Mouse (Mus musculus): Measurements from ENCODE around the gene Mov10. TPM values are rescaled to one million over a fixed set of nuclear protein-coding genes. Genes with fewer than 3 reads are reported as not detected.
A peak's percentile ranks its signal among the peaks of the same experiment; 100 is the strongest.
"Not testable (repeated sequence)": the region's sequence is repeated elsewhere in the genome, so short reads cannot be mapped to it uniquely, and the experiment has no call there.

Gene Mov10
- polyA plus RNA-seq, 1 experiment from 2014 or later = 8.7 TPM

DNA sequence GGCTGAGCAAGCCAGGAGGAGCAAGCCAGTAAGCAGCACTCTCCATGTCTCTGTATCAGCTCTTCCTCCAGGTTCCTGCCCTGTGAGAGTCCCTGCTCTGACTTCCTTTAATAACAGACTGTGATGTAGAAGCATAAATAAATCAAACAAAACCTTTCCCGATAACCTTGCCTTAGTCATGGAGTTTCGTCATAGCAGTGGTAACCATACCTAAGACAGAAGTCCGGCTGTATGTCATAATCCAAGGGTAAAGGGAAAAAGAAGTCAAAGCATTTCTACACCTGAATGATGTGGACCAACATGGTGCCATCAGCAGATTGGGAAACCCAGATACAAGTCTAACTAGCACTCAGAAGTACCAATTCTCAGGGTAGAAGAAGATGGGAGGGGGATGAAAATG, 17.4 kb upstream of the Mov10 start:
- Histone ChIP-seq H3K27me3 (no peaks in the 10 kb centered on the region), H3K27ac (no peak overlapping the region), H3K4me3 (replicated peaks) (no peak overlapping the region), H3K36me3 (peaks cover 56% of the 10 kb centered on the region), H3K9ac (replicated peaks) (no peak overlapping the region), H3K9me3 (no peaks in the 10 kb centered on the region), H3K4me1 (replicated peaks) (no peaks in the 10 kb centered on the region), H3K4me2 (replicated peaks) (no peak overlapping the region)
- WGBS = over 99% methylated on average over 3 of the region's 3 CpGs
- ATAC-seq = no peak

DNA sequence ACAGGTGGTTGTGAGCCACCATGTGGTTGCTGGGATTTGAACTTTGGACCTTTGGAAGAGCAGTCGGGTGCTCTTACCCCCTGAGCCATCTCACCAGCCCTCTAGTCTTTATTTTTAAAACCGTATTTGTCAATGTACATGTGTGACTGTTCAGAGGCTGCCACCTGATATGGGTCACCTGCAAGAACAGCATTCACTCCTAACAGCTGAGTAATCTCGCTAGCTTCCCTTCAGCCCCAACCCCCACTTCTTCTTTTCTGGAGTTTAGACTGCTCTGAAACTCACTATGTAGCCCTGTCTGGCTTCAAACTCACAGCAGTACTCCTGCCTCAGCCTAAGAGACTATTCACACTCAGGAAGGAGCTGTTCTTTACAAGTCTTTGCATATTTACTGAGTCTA, 4.0 kb upstream of the Mov10 start:
- WGBS = 88% methylated on average over 3 of the region's 3 CpGs
- H3K4me1 ChIP-seq (replicated peaks) = peaks cover 14% of the 10 kb centered on the region
- H3K36me3 ChIP-seq = peaks cover 30% of the 10 kb centered on the region
- no peak overlapping the region for H3K4me3 ChIP-seq (replicated peaks)
- no peak for ATAC-seq
- H3K27me3 ChIP-seq = no peaks in the 10 kb centered on the region
- no peak overlapping the region for H3K9ac ChIP-seq (replicated peaks)
- H3K27ac ChIP-seq = no peak overlapping the region
- no peak overlapping the region for H3K4me2 ChIP-seq (replicated peaks)
- no peaks in the 10 kb centered on the region for H3K9me3 ChIP-seq

DNA sequence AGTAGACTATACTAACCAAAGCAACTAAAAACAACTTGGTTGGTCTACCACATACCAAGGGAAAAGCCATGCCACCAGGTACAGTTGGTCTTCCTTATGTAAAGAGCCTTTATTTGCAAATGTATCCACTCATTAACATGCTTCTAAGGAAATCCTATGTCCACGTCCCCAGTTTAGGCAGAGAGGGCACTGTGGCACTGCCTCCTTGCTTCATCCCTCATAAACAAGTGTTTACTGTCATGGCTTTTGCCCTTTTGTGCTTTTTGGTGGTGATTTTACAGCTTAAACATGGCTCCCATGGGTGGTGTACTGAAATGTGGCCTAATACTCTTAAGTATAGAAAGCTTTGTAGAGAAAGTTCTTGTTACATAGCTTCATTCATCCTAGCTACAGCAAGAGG, 2.1 kb upstream of the Mov10 start:
- no peaks in the 10 kb centered on the region for H3K9me3 ChIP-seq
- H3K27me3 ChIP-seq = no peaks in the 10 kb centered on the region
- no peak overlapping the region for H3K4me2 ChIP-seq (replicated peaks)
- no peak for ATAC-seq
- H3K4me3 ChIP-seq (replicated peaks) = no peak overlapping the region
- H3K9ac ChIP-seq (replicated peaks) = no peak overlapping the region
- H3K4me1 ChIP-seq (replicated peaks) = peaks cover 22% of the 10 kb centered on the region
- WGBS = 39% methylated on average over 1 of the region's 1 CpGs
- peaks cover 15% of the 10 kb centered on the region for H3K36me3 ChIP-seq
- H3K27ac ChIP-seq = no peak overlapping the region

DNA sequence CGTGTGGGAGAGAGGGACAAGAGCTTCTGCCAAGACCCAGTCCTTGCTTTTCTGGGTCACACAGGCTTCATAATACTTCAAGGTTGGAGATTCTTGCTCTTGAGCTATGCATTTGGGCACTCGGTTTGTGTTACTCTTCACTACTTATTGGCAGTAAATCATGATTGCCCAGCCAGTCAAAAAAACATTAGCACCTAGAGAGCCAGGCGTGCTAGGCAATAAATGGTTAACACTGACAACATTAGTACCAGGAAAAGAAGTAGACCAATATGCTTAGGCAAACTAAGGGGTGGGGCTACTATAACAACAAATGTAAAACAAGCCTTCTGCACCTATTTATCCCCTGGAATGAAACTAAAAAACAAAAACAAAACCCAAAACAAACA, 379 bp upstream of the Mov10 start:
- H3K4me3 ChIP-seq (replicated peaks) = peak overlapping the region; percentile 70

DNA sequence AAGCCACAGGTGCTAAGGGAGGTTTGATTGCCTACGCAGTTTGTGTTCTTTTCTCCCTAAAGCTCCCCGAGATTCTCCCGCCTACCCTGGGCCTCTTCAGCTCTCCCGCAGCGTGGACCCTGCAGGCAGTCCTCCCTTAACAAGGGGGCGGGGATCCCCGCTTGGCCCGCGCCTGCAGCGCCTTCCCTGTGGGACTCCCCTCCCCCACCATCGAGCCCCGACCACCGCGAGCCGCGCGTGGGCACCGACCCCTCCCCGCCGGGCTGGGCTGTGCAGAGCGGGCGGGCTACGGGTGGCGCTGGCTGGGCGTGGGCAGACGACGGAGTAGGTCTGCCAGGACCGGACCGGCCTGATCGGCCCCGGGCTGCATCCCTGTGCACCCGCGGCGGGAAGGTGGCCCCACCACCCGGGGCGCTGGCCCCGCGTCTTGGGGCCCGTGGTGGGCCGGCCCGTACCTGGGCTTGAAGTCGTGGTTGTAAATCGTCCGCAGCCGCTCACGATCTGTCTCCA, 827 bp downstream of the Mov10 start:
- H3K9me3 ChIP-seq = no peaks in the 10 kb centered on the region
- no peaks in the 10 kb centered on the region for H3K27me3 ChIP-seq
- H3K9ac ChIP-seq (replicated peaks) = peak overlapping the region; percentile 85
- ATAC-seq = peak; percentile 90
- H3K4me2 ChIP-seq (replicated peaks) = peak overlapping the region; percentile 100
- peak overlapping the region; percentile 70 for H3K4me3 ChIP-seq (replicated peaks)
- peaks cover 22% of the 10 kb centered on the region for H3K4me1 ChIP-seq (replicated peaks)
- H3K36me3 ChIP-seq = peaks cover 9% of the 10 kb centered on the region
- WGBS = under 1% methylated on average over 45 of the region's 46 CpGs
- H3K27ac ChIP-seq = no peak overlapping the region

More for the DNA sequence above, 379 bp upstream of the Mov10 start:
- WGBS = 5% methylated on average over 3 of the region's 3 CpGs
- no peak for ATAC-seq
- Histone ChIP-seq H3K4me2 (replicated peaks) (peak overlapping the region; percentile 100), H3K4me1 (replicated peaks) (peaks cover 22% of the 10 kb centered on the region), H3K9ac (replicated peaks) (no peak overlapping the region; the same call in 1 of the 2 replicates), H3K36me3 (peaks cover 11% of the 10 kb centered on the region), H3K27ac (no peak overlapping the region), H3K9me3 (no peaks in the 10 kb centered on the region), H3K27me3 (no peaks in the 10 kb centered on the region)

DNA sequence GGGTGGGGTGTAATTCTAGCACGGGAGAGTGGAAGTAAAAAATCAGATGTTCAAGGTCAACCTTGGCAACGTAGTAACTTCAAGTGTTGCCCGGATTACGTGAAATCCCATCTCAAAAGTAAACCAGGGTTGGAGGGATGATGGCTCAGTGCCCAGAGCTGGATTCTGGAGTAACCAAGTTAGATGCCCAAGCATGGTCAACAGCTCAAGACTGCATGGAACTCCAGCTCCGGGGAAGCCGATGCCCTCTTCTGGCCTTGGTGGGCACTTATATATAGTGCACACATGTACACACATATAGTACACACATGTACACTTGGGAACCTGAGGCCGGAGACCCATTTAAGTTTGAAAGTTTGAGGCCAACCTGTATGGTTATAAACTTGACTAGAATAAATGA, 2.2 kb downstream of the Mov10 start:
- Histone ChIP-seq H3K4me1 (replicated peaks) (peaks cover 22% of the 10 kb centered on the region), H3K9me3 (no peaks in the 10 kb centered on the region), H3K4me3 (replicated peaks) (no peak overlapping the region), H3K36me3 (peaks cover 1% of the 10 kb centered on the region; the same call in 1 of the 2 replicates), H3K4me2 (replicated peaks) (no peak overlapping the region), H3K27ac (no peak overlapping the region), H3K27me3 (no peaks in the 10 kb centered on the region), H3K9ac (replicated peaks) (no peak overlapping the region)
- 97% methylated on average over 7 of the region's 7 CpGs for WGBS
- no peak for ATAC-seq

DNA sequence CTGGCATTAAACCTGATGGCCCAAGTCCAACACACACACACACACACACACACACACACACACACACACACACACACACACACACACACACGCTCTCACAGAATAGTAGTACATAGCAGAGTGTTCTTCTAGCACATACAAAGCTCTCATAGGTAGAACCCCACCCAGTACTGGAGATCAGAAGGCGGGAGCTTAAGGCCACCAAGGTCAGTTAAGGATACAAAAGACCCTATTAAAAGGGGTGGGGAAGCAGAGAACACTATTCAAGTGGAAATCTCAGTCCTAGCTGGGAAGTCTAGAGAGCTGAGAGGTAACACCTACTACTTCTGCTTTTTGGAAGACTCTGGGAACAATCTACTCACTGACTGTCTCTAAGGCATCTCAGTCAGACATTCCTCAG, 3.0 kb downstream of the Mov10 start:
- H3K9ac ChIP-seq (replicated peaks) = no peak overlapping the region
- H3K27me3 ChIP-seq = no peaks in the 10 kb centered on the region
- 76% methylated on average over 2 of the region's 2 CpGs for WGBS
- H3K27ac ChIP-seq = no peak overlapping the region
- no peak overlapping the region for H3K4me2 ChIP-seq (replicated peaks)
- no peak overlapping the region for H3K4me3 ChIP-seq (replicated peaks)
- peaks cover 22% of the 10 kb centered on the region for H3K4me1 ChIP-seq (replicated peaks)
- no peaks in the 10 kb centered on the region for H3K36me3 ChIP-seq
- no peak for ATAC-seq
- no peaks in the 10 kb centered on the region for H3K9me3 ChIP-seq

DNA sequence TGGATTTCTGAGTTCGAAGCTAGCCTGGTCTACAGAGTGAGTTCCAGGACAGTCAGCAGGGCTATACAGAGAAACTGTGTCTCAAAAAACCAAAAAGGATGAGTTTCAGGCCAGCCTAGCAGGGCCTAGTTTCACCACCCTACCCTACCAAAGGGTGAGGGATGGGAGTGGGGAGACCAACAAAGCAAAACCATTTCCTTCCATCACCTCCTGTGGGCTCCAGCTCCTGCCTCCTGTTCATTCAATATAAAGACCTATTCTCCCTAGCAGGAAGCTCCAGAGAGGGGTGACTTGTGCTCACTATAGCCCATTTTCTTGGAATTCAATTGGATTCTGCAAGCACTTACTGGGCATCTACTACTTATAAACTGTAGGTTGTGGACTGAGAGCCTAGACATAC, 3.6 kb downstream of the Mov10 start:
- H3K4me1 ChIP-seq (replicated peaks) = peaks cover 22% of the 10 kb centered on the region
- WGBS = 97% methylated on average over 1 of the region's 1 CpGs
- H3K9ac ChIP-seq (replicated peaks) = no peak overlapping the region
- ATAC-seq = no peak
- no peaks in the 10 kb centered on the region for H3K9me3 ChIP-seq
- no peak overlapping the region for H3K27ac ChIP-seq
- H3K4me2 ChIP-seq (replicated peaks) = no peak overlapping the region
- no peak overlapping the region for H3K4me3 ChIP-seq (replicated peaks)
- no peaks in the 10 kb centered on the region for H3K27me3 ChIP-seq
- H3K36me3 ChIP-seq = no peaks in the 10 kb centered on the region

DNA sequence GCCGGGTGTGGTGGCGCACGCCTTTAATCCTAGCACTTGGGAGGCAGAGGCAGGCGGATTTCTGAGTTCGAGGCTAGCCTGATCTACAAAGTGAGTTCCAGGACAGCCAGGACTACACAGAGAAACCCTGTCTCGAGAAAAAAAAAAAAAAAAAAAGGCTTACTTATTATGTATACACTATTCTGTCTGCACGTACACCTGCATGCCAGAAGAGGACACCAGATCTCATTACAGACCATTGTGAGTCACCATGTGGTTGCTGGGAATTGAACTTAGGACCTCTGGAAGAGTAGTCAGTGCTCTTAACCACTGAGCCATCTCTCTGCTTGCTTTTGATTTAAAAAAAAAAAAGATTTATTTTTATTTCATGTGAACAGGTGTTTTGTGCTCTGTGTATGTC, 5.1 kb downstream of the Mov10 start:
- H3K27ac ChIP-seq; ATAC-seq; H3K27me3 ChIP-seq; H3K9ac ChIP-seq (replicated peaks); H3K4me3 ChIP-seq (replicated peaks); H3K36me3 ChIP-seq; H3K4me2 ChIP-seq (replicated peaks); H3K9me3 ChIP-seq: not testable (repeated sequence)
- whole genome bisulfite sequencing = 92% methylated on average over 7 of the region's 7 CpGs
- H3K4me1 ChIP-seq (replicated peaks) = peaks cover 12% of the 10 kb centered on the region

DNA sequence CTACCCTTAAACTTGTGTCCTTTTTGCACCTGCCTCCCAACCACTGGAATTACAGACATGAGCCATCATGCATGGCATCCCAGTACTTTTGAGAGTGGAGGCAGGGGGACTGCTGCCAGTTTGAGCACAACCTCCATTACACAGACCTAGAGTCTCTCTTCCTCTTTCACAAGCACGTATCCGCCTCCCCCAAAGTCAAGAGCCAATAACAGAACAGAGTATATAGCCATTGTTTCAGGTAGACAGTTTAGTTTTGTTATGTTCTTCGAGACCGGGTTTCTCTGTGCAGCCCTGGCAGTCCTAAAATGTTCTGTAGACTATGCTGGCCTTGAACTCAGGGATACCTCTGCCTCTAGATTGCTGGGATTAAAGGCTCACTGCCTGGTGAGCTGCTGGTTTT, 6.1 kb downstream of the Mov10 start:
- Histone ChIP-seq H3K27me3 (no peaks in the 10 kb centered on the region), H3K27ac (no peak overlapping the region), H3K4me1 (replicated peaks) (peaks cover 6% of the 10 kb centered on the region), H3K9me3 (no peaks in the 10 kb centered on the region), H3K36me3 (no peaks in the 10 kb centered on the region), H3K9ac (replicated peaks) (no peak overlapping the region), H3K4me2 (replicated peaks) (no peak overlapping the region), H3K4me3 (replicated peaks) (no peak overlapping the region)
- WGBS = 83% methylated on average over 4 of the region's 4 CpGs
- ATAC-seq = no peak

DNA sequence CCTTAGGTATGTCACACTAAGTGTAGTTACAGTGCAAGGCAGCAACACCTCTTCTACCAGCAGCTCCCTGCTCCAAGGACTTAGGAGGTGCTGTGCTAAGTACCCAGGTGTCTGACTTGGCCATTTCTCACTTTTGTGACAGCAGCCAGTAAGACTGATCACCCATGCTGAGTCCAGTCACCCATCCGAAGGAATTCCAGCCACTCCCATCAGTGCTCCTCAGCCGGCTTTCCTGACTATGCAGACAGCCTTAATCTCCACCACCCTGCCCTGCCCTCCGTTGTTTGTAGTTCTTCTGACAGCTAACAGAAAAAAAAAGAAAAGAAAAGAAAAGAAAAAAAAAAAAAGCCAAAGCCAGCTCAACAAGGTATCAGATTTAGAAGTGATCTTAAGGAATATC, 6.6 kb downstream of the Mov10 start:
- ATAC-seq = no peak

DNA sequence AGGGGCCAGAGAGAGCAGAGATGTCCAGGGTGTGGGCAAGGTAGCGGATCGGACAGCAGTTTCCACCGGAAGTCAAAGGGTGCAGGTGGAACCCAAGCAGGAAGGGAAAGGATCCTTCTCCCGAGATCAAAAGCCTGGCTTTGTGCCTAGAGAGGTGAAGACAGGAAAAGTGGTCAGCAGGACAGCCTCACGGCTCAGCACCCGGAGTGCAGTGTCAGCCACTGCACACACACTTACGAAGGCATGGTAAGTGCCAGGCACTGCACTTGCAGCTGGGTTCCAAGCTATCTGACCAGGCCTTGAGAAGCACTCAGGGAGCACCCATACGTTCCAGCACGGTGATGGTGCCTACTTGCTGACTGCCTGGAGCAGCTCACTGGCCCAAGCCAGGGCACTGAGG, 12.8 kb downstream of the Mov10 start:
- Histone ChIP-seq H3K36me3 (peaks cover 9% of the 10 kb centered on the region; the same call in 1 of the 2 replicates), H3K9ac (replicated peaks) (no peak overlapping the region), H3K4me2 (replicated peaks) (no peak overlapping the region), H3K4me3 (replicated peaks) (no peak overlapping the region), H3K4me1 (replicated peaks) (no peaks in the 10 kb centered on the region), H3K27ac (no peak overlapping the region), H3K27me3 (no peaks in the 10 kb centered on the region), H3K9me3 (no peaks in the 10 kb centered on the region)
- WGBS = 82% methylated on average over 9 of the region's 9 CpGs
- ATAC-seq = no peak

More for the DNA sequence above, 6.6 kb downstream of the Mov10 start:
- Histone ChIP-seq H3K4me2 (replicated peaks) (no peak overlapping the region), H3K27me3 (no peaks in the 10 kb centered on the region), H3K36me3 (no peaks in the 10 kb centered on the region), H3K9ac (replicated peaks) (no peak overlapping the region), H3K4me3 (replicated peaks) (no peak overlapping the region), H3K4me1 (replicated peaks) (peaks cover 1% of the 10 kb centered on the region; the same call in 1 of the 2 replicates), H3K27ac (no peak overlapping the region), H3K9me3 (no peaks in the 10 kb centered on the region)
- WGBS = 8% methylated on average over 3 of the region's 3 CpGs

DNA sequence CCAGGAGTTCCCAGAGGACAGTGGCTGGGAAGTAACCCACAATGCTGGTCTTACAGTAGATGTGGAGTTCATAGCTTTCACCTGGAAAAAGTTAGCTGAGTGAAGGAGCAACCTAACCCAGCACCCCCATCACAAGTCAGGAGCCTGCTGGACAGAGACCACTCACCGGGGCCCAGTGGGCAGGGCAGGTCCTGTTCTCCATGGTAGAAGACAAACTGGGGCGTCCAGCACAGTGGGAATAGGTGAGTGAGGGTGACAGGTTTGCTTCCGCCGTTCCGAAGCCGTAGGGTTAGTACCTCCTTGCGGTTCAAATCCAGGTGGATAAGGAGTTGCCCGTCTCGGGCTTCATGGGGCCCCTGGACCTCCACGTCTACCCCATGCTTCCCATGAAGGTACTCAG, 14.1 kb downstream of the Mov10 start:
- no peaks in the 10 kb centered on the region for H3K4me1 ChIP-seq (replicated peaks)
- peaks cover 20% of the 10 kb centered on the region; the same call in 1 of the 2 replicates for H3K36me3 ChIP-seq
- H3K27ac ChIP-seq = no peak overlapping the region
- H3K27me3 ChIP-seq = no peaks in the 10 kb centered on the region
- WGBS = 94% methylated on average over 10 of the region's 10 CpGs
- H3K4me2 ChIP-seq (replicated peaks) = no peak overlapping the region
- no peaks in the 10 kb centered on the region for H3K9me3 ChIP-seq
- H3K9ac ChIP-seq (replicated peaks) = no peak overlapping the region
- no peak overlapping the region for H3K4me3 ChIP-seq (replicated peaks)
- no peak for ATAC-seq
